Mouse (Mus musculus): ENCODE data around the gene Gm3238. TPM values are rescaled to one million over a fixed set of nuclear protein-coding genes. Genes with fewer than 3 reads are reported as not detected.
"Not testable (repeated sequence)": the region's sequence is repeated elsewhere in the genome, so short reads cannot be mapped to it uniquely, and the experiment has no call there.

The Gm3238 gene
- not detected in 2 replicates for total RNA-seq (2017)

DNA sequence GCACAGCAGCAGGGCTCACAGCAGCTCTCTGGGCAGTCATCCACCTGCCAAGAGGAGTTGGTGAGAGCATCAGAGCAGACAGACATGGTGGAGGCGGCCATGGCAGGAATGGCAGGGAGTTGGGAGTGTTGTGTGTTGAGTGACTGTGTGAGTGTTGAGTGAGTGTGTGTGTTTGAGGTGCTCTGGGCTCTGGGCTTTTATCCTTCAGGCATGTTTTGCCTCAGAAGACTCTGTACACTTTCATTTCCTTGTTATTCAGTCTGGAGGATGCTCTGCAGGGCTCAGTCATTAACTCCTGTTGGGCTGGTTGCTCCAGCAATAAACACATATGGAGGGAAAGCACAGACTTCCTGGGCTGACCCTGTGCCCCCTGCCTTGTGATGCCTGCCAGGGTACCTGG lies at the start of gene Gm3238:
Gm3238 (minus strand) TSS at position 101 of the 400 bp plus-strand sequence.
- ATAC-seq (replicated peaks; ENCODE audit: low read depth, poor library complexity, severe bottlenecking): not testable (repeated sequence)

DNA sequence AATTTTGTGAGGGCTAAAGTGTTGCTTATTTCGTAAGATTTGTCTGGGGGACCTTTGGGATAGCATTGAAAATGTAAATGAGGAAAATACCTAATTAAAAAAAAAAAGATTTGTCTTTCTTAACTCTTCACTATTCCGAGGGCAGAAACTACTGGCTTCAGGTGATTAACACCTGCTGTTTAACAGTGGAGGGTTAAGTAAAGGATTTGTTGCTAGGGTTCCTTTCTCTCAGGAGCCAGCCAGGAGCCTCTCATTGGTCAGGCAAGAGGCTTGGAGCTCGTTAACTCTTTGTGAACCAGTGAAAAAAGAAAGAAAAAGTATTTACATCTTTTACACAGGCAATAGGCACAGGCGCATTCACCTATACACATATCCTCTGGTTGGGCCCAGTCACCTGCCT lies 48.1 kb upstream of the Gm3238 start:
- no peak for ATAC-seq (replicated peaks; ENCODE audit: low read depth, poor library complexity, severe bottlenecking)

DNA sequence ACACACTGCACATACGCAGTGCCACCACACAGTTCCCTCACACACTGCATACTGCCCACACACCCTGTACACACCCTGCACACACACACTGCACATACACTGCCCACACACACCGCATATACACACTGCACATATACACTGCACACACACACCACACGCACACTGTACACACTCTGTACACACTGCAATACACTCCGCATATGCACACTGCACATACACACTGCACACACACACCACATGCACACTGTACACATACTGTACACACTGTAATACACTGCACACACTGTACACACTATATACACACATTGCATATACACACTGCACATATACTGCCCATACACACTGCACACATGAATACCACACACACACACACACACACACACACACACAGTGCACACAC lies 47.4 kb upstream of the Gm3238 start:
- no peak for ATAC-seq (replicated peaks; ENCODE audit: low read depth, poor library complexity, severe bottlenecking)

DNA sequence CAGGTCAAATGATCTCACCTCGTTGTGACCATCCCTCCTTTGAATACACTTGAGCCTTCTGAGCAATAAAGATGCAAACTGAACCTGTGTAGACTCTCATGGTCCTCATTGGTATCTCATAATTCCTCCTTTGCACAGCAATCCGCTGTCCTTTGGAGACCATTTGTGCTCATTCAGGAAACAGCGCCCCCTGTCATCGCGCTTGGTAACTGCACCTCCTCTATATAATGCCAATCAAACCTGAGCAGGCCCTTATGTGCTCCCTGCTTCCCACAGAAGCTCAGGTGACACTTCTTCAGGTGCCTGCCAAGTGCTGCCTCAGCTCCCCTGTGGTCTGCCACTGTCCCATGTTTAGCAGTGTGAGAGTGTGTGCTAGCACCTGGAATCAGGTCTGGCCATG lies 44.4 kb upstream of the Gm3238 start:
- ATAC-seq (replicated peaks; ENCODE audit: low read depth, poor library complexity, severe bottlenecking): no peak

DNA sequence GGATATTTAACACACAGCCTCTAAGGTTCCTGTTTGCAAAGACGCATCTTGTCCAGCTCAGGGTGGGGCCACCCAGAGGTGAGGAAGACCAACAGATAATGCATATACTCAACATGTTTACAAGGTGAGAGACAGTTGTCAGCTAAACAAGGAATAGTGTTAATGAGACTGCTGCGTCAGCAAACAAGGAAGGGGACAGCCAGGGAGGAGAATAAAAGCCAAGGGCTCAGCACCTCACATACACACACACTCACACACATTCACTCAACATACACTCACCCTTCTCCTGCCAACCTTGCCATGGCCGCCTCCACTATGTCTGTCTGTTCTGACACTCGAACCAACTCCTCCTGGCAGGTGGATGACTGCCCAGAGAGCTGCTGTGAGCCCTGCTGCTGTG lies 43.3 kb upstream of the Gm3238 start, which contains the start of gene Gm2696:
Gm2696 (plus strand) TSS at position 301 of the 400 bp plus-strand sequence.
- ATAC-seq (replicated peaks; ENCODE audit: low read depth, poor library complexity, severe bottlenecking): no peak

DNA sequence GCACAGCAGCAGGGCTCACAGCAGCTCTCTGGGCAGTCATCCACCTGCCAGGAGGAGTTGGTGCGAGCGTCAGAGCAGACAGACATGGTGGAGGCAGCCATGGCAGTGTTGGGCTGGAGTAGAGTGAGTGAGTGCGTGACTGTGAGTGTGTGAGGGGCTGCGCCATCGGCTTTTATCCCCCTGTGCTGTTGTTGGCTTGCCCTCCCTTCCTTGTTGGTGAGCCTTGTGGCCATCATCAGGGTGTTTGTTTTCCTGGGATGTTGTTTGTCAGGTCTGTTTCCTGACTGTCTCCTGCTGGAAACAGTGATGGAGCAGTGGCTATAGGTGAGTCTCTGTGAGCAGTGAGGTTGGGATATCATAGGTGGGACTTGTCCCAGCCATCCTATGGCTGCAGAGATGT lies 40.6 kb upstream of the Gm3238 start, which contains the start of gene Gm9507:
Gm9507 (minus strand) TSS at position 101 of the 400 bp plus-strand sequence.
- no peak for ATAC-seq (replicated peaks; ENCODE audit: low read depth, poor library complexity, severe bottlenecking)

DNA sequence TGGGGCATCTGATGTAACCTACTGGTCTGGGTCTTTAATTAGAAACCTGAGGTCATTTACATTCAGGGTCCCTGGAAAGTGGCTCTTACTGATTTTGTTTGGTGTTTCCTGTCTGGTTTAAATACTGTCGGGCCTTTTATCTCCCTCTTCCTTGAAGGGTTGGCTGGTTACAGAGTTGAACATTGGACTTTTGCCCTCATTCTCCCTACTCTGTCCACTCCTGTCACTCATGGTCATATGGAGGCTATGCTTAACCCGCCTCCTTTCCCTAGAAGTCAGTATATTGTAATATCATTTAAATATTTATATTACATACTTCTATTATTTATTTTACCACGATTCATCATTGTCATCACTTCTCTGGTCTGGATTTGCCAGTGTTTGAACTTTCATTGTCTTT lies 33.0 kb upstream of the Gm3238 start:
- no peak for ATAC-seq (replicated peaks; ENCODE audit: low read depth, poor library complexity, severe bottlenecking)

DNA sequence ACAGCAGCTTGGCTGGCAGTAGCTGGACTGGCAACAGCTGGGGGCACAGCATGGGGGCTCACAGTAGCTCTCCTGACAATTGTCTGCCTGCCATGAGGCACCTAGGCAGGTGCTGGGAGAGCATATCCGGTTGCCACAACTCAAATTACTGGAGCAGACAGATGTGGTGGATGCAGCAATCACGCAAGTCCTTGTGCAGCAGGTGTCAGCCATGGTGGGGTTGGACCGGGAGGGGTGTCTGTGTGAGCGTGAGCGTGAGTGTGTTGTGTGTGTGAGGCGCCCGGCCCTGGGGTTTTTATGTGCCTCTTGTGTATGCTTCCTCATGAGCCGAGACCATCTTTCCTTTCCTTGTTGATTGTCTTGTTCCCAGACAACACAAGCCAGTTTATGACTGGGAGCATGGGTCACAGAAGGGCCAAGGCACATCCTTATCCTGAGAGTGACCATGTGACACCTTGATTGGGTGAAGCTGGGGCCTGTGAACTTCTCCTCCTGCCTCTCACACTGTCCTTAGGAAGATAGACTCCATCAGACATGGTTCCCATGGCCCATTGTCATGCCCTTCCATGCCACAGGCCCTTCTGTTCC lies 27.9 kb upstream of the Gm3238 start, which contains the start of gene Gm19668:
Gm19668 (minus strand) TSS at position 213 of the 588 bp plus-strand sequence.
- ATAC-seq (replicated peaks; ENCODE audit: low read depth, poor library complexity, severe bottlenecking): no peak

DNA sequence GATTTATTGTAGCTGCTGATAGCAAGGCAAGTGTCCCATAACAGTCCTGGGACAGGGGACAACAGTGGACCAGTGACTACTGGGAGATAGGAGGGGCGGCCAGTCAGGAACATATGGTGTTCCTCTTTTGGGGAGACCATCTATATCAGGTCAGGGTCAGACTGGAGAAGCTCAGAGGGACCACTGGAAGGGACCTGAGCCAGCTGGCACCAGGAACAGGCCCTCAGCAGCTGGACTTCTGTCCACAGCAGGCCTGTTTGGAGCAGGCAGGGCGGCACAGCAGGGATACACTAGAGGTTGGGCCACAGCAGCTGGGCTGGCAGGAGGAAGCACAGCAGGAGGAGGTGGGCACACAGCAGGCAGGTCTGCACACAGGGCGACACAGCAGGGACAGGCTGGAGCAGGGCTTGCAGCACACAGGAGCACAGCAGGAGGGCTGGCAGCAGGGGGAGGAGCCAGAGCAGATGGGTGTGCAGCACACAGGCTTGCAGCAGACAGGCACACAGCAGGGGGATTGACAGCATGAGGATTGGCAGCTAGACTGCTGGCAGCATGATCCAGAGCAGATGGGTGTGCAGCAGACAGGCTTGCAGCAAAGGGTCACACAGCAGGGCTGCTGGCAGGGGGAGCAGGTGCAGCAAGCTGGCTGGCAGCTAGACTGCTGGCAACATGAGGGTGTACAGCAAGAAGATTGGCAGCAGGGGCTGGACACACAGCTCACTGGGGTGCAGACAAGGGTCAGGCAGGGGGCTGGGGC lies 27.2 kb upstream of the Gm3238 start:
- not testable (repeated sequence) for ATAC-seq (replicated peaks; ENCODE audit: low read depth, poor library complexity, severe bottlenecking)

DNA sequence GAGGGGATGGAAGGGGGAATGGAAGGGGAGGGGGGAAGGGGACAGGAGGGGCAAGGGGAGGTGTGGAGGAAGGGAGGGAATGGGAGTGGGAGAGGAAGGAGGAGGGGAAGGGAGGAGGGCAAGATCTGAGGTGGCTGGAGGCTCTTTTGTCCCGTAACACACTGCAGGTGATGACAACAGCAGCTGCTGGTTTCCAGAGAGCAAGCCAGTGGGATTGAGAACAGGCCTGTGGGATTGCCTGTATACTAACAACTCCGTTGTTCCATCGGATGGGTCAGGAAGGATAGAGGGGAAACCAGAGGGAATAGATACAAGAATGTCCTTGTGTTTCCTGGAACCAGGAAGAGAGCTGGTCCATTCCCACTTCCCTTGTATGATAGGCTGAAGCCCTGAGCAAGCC lies 26.6 kb upstream of the Gm3238 start:
- no peak for ATAC-seq (replicated peaks; ENCODE audit: low read depth, poor library complexity, severe bottlenecking)

DNA sequence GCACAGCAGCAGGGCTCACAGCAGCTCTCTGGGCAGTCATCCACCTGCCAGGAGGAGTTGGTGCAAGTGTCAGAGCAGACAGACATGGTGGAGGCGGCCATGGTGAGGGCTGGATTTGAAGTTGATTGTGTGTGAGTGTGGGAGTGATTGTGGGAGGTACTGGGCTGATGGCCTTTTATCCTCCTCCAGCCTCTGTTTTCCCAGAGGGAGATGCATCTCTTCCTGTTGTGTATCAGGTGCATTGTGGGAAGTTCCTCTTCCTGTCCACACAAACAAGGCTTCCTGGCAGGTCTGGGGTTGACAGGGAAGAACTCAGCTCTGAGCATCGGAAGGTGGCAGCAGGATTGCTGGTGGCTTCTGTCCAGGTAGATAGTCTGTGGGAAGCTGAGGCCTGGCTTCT lies 23.9 kb upstream of the Gm3238 start, which contains the start of gene Gm9639:
Gm9639 (minus strand) TSS at position 101 of the 400 bp plus-strand sequence.
- no peak for ATAC-seq (replicated peaks; ENCODE audit: low read depth, poor library complexity, severe bottlenecking)

DNA sequence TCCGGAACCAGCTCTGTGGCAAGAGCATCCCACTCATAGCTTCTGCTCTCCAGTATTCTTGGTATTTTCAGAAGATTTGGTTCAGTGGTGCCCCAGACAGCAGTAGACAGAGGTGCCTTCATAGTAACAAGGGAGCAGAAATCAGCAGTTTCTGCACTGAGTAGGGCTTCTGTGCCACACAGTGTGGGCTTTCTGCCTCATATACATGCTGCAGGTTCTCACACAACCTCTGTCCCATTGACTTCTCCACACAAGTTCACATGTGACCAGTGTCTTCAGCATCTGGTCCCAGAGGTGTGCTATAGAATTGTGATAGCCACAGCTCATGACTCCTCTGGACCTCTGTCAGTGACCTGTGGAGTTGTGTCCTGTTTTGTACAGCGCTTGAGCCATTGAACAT lies 17.5 kb upstream of the Gm3238 start:
- no peak for ATAC-seq (replicated peaks; ENCODE audit: low read depth, poor library complexity, severe bottlenecking)

DNA sequence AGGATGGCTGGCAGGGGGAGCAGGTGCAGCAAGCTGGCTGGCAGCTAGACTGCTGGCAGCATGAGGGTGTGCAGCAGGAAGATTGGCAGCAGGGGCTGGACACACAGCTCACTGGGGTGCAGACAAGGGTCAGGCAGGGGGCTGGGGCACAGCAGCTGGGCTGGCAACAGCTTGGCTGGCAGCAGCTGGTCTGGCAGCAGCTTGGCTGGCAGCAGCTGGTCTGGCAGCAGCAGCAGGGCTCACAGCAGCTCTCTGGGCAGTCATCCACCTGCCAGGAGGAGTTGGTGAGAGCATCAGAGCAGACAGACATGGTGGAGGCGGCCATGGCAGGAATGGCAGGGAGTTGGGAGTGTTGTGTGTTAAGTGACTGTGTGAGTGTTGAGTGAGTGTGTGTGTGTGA lies 16.8 kb upstream of the Gm3238 start, which contains the start of gene Gm7137:
Gm7137 (minus strand) TSS at position 325 of the 400 bp plus-strand sequence.
- not testable (repeated sequence) for ATAC-seq (replicated peaks; ENCODE audit: low read depth, poor library complexity, severe bottlenecking)

DNA sequence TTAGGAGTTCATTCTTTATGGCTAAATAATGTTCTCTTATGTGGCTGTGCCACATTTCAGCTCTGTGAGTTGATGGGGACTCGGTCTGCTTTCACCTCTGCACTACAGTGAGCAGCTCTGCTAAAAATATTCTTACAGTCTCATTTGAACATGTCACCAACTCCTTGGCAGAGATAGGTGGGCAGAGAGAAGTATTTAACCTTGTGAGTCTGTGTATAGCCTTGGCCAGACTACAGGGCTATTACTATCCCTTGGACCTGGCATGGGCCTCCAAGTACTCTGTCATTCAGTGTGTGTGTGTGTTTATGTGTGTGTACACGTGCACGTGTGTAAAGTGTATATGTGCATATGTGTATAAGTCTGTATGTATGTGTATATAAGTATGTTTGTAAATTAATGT lies 12.3 kb upstream of the Gm3238 start:
- ATAC-seq (replicated peaks; ENCODE audit: low read depth, poor library complexity, severe bottlenecking): not testable (repeated sequence)

DNA sequence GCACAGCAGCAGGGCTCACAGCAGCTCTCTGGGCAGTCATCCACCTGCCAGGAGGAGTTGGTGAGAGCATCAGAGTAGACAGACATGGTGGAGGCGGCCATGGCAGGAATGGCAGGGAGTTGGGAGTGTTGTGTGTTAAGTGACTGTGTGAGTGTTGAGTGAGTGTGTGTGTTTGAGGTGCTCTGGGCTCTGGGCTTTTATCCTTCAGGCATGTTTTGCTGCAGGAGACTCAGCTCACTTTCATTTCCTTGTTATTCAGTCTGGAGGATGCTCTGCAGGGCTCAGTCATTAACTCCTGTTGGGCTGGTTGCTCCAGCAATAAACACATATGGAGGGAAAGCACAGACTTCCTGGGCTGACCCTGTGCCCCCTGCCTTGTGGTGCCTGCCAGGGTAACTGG lies 11.3 kb upstream of the Gm3238 start, which contains the start of gene Gm3250:
Gm3250 (minus strand) TSS at position 101 of the 400 bp plus-strand sequence.
- ATAC-seq (replicated peaks; ENCODE audit: low read depth, poor library complexity, severe bottlenecking): not testable (repeated sequence)

DNA sequence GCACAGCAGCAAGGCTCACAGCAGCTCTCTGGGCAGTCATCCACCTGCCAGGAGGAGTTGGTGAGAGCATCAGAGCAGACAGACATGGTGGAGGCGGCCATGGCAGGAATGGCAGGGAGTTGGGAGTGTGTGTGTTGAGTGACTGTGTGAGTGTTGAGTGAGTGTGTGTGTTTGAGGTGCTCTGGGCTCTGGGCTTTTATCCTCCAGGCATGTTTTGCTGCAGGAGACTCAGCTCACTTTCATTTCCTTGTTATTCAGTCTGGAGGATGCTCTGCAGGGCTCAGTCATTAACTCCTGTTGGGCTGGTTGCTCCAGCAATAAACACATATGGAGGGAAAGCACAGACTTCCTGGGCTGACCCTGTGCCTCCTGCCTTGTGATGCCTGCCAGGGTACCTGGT lies 5.7 kb upstream of the Gm3238 start, which contains the start of gene Gm7138:
Gm7138 (minus strand) TSS at position 101 of the 400 bp plus-strand sequence.
- ATAC-seq (replicated peaks; ENCODE audit: low read depth, poor library complexity, severe bottlenecking): not testable (repeated sequence)

DNA sequence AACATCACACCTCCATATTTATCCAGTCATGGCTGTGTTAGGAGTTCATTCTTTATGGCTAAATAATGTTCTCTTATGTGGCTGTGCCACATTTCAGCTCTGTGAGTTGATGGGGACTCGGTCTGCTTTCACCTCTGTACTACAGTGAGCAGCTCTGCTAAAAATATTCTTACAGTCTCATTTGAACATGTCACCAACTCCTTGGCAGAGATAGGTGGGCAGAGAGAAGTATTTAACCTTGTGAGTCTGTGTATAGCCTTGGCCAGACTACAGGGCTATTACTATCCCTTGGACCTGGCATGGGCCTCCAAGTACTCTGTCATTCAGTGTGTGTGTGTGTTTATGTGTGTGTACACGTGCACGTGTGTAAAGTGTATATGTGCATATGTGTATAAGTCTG lies 1.0 kb upstream of the Gm3238 start:
- not testable (repeated sequence) for ATAC-seq (replicated peaks; ENCODE audit: low read depth, poor library complexity, severe bottlenecking)

DNA sequence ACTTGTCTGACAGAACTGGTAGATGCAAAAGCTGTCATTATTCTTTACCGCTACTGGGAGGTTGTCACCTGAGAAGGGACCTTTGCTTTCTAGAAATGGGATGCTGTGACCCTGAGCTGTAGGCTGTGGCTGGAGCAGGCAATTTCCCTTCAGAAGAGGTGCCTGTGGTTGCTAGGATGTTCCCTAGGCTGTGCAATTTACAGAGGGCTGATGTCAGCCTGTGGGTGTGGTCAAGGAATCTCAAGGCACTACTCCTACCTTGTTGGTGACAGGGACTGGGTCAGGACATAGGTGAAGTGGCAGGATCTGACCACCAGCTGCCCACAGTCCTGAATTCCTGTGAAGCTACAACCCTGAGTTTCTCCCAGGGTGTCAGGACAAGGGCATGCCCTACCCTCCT lies 1.4 kb downstream of the Gm3238 start:
- ATAC-seq (replicated peaks; ENCODE audit: low read depth, poor library complexity, severe bottlenecking): no peak

DNA sequence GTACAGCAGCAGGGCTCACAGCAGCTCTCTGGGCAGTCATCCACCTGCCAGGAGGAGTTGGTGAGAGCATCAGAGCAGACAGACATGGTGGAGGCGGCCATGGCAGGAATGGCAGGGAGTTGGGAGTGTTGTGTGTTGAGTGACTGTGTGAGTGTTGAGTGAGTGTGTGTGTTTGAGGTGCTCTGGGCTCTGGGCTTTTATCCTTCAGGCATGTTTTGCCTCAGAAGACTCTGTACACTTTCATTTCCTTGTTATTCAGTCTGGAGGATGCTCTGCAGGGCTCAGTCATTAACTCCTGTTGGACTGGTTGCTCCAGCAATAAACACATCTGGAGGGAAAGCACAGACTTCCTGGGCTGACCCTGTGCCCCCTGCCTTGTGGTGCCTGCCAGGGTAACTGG lies 11.5 kb downstream of the Gm3238 start, which contains the start of gene Gm3233:
Gm3233 (minus strand) TSS at position 101 of the 400 bp plus-strand sequence.
- ATAC-seq (replicated peaks; ENCODE audit: low read depth, poor library complexity, severe bottlenecking): not testable (repeated sequence)

DNA sequence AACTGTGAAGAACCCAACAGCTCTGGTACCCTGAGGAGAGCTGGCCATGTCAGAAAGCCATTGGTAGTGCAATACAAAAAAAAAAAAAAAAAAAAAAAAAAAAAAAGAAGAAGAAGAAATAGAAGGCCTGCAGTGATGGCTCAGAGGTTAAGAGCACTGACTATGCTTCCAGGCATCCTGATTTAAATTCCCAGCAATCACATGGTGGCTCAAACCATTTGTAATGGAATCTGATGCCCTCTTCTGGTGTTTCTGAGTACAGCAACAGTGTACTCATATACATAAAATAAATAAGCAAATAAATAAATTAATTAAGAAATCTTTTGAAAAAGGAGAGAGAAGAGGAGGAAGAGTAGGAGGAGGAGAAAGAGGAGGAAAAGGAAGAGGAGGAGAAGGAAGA lies 17.7 kb downstream of the Gm3238 start:
- no peak for ATAC-seq (replicated peaks; ENCODE audit: low read depth, poor library complexity, severe bottlenecking)

DNA sequence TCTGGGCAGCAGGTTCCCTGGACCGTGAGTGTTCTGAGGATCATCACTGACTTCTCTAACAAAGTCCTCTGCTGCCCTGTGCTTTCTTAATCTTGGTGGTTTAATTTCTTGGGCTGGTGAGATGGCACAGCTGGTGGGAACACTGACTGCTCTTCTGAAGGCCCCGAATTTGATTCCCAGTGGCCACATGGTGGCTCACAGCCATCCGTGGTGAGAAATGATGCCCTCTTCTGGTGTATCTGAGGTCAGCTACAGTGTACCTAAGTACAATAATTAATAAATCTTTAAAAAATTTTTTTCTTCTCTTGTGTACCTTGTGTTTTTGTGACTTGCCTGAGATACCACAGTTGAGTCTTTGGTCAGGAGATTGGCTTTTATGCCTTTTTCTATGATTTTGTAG lies 18.8 kb downstream of the Gm3238 start:
- not testable (repeated sequence) for ATAC-seq (replicated peaks; ENCODE audit: low read depth, poor library complexity, severe bottlenecking)
